Mouse (Mus musculus): ENCODE measurements around the gene Fnip2. TPM values are rescaled to one million over a fixed set of nuclear protein-coding genes. Genes with fewer than 3 reads are reported as not detected.

Fnip2 gene
- total RNA-seq (2014; rRNA removed) (30.3 and 35.7 TPM in 2 replicates), polyA plus RNA-seq (2015; fragmentation: Nextera tagmentation; extraction: Ambion mirVana) (5.2 and 6.9 TPM in 2 replicates)

DNA sequence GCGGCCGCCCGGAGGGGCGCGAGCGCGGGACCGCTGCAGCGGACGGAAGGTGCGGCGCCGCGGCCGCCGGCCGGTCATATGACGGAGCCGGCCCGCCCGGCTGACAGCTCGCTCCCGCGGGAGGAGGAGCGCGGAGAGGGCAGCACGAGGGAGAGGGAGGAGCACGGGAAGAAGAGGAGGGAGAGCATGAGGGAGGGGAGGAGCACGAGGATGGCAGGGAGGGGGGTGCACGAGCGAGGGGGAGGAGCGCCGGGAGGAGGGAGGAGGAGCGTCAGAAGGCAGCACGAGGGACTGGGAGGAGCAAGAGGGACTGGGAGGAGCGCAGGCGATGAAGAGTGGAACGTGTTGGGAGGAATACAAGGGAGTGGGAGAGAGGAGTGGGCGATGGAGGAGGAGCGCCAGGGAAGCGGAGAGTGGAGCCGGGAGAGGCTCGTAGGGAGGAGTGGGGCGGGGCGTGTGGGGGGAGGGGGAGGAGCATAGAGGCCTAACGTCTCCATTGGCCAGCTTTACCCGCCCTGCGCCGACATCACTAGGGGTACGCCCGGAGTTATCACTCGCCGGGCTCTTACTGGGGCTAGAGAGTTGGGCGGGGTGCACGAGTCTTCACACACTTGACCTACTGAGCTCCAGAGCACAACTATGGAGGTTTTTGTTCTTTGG is at the start of gene Fnip2:
Gene Fnip2, minus strand, starts transcription at position 94 of the 660 bp plus-strand sequence.
- ATAC-seq (ENCODE audit: low FRiP score) (peak; percentile 96), DNase-seq (ENCODE audit: low spot score) (peak; percentile 95)
- H3K4me3 ChIP-seq (ENCODE audit: low read depth, low read length) = peak within 1 kb of the TSS; percentile 92
- H3K27ac ChIP-seq (ENCODE audit: low read depth, low read length) = peak within 1 kb of the TSS; percentile 76
- no peaks in the 10 kb centered on the region for H3K4me1 ChIP-seq (ENCODE audit: insufficient read depth, low read length)
- WGBS = under 1% methylated on average over 53 of the region's 55 CpGs
- H3K9ac ChIP-seq (replicated peaks; ENCODE audit: low read length, poor library complexity, severe bottlenecking) = peak within 1 kb of the TSS; percentile 82
- no peaks in the 10 kb centered on the region for H3K36me3 ChIP-seq (ENCODE audit: insufficient read depth, low read length)
- H3K27me3 ChIP-seq (ENCODE audit: insufficient read depth, low read length) = no peaks in the 10 kb centered on the region
- H3K9me3 ChIP-seq (ENCODE audit: low read length) = no peaks in the 10 kb centered on the region
- no peak for TF ChIP-seq CTCF (IDR thresholded peaks at IDR 0.05)
- peak within 1 kb of the TSS; percentile 86 for H3K4me2 ChIP-seq (ENCODE audit: low read depth, low read length, poor library complexity, severe bottlenecking)

GRCm38 (mm10) chr3:79609886-79610285 is 42.3 kb upstream of the Fnip2 start:
- Histone ChIP-seq H3K27ac (ENCODE audit: low read depth, low read length) (no peak overlapping the region), H3K4me1 (ENCODE audit: insufficient read depth, low read length) (no peaks in the 10 kb centered on the region), H3K27me3 (ENCODE audit: insufficient read depth, low read length) (no peaks in the 10 kb centered on the region), H3K36me3 (ENCODE audit: insufficient read depth, low read length) (peaks cover 27% of the 10 kb centered on the region), H3K9me3 (ENCODE audit: low read length) (no peaks in the 10 kb centered on the region), H3K4me3 (ENCODE audit: low read depth, low read length) (no peak overlapping the region), H3K9ac (replicated peaks; ENCODE audit: low read length, poor library complexity, severe bottlenecking) (no peak overlapping the region), H3K4me2 (ENCODE audit: low read depth, low read length, poor library complexity, severe bottlenecking) (no peak overlapping the region)
- ATAC-seq (ENCODE audit: low FRiP score) (no peak), DNase-seq (ENCODE audit: low spot score) (no peak)
- 91% methylated on average over 2 of the region's 2 CpGs for WGBS
- no peak for TF ChIP-seq CTCF (IDR thresholded peaks at IDR 0.05)

GRCm38 (mm10) chr3:79595468-79595867 is 27.9 kb upstream of the Fnip2 start:
- H3K4me3 ChIP-seq (ENCODE audit: low read depth, low read length) = no peak overlapping the region
- no peak overlapping the region for H3K9ac ChIP-seq (replicated peaks; ENCODE audit: low read length, poor library complexity, severe bottlenecking)
- TF ChIP-seq CTCF (IDR thresholded peaks at IDR 0.05) = no peak
- no peaks in the 10 kb centered on the region for H3K9me3 ChIP-seq (ENCODE audit: low read length)
- WGBS = 94% methylated on average over 7 of the region's 7 CpGs
- H3K27me3 ChIP-seq (ENCODE audit: insufficient read depth, low read length) = no peaks in the 10 kb centered on the region
- ATAC-seq (ENCODE audit: low FRiP score) = no peak
- no peak overlapping the region for H3K27ac ChIP-seq (ENCODE audit: low read depth, low read length)
- H3K36me3 ChIP-seq (ENCODE audit: insufficient read depth, low read length) = peaks cover 33% of the 10 kb centered on the region
- DNase-seq (ENCODE audit: low spot score) = no peak
- no peak overlapping the region for H3K4me2 ChIP-seq (ENCODE audit: low read depth, low read length, poor library complexity, severe bottlenecking)
- H3K4me1 ChIP-seq (ENCODE audit: insufficient read depth, low read length) = no peaks in the 10 kb centered on the region

- ATAC-seq (ENCODE audit: low FRiP score) = peak; percentile 4; the same call in 1 of the 2 replicates
- no peak; the same call in 1 of the 2 replicates for TF ChIP-seq CTCF (IDR thresholded peaks at IDR 0.05)
- no peak for DNase-seq (ENCODE audit: low spot score)
- no peaks in the 10 kb centered on the region for H3K9me3 ChIP-seq (ENCODE audit: low read length)
- H3K4me3 ChIP-seq (ENCODE audit: low read depth, low read length) = peak overlapping the region; percentile 85
- no peaks in the 10 kb centered on the region for H3K4me1 ChIP-seq (ENCODE audit: insufficient read depth, low read length)
- peak overlapping the region; percentile 74 for H3K9ac ChIP-seq (replicated peaks; ENCODE audit: low read length, poor library complexity, severe bottlenecking)
- WGBS = 6% methylated on average over 15 of the region's 15 CpGs
- H3K36me3 ChIP-seq (ENCODE audit: insufficient read depth, low read length) = peaks cover 18% of the 10 kb centered on the region; the same call in 1 of the 2 replicates
- H3K4me2 ChIP-seq (ENCODE audit: low read depth, low read length, poor library complexity, severe bottlenecking) = peak overlapping the region; percentile 78
- no peaks in the 10 kb centered on the region for H3K27me3 ChIP-seq (ENCODE audit: insufficient read depth, low read length)
- H3K27ac ChIP-seq (ENCODE audit: low read depth, low read length) = peak overlapping the region; percentile 70; the same call in 1 of the 2 replicates
Observed at GRCm38 (mm10) chr3:79591793-79592471, 24.3 kb upstream of the Fnip2 start.

DNA sequence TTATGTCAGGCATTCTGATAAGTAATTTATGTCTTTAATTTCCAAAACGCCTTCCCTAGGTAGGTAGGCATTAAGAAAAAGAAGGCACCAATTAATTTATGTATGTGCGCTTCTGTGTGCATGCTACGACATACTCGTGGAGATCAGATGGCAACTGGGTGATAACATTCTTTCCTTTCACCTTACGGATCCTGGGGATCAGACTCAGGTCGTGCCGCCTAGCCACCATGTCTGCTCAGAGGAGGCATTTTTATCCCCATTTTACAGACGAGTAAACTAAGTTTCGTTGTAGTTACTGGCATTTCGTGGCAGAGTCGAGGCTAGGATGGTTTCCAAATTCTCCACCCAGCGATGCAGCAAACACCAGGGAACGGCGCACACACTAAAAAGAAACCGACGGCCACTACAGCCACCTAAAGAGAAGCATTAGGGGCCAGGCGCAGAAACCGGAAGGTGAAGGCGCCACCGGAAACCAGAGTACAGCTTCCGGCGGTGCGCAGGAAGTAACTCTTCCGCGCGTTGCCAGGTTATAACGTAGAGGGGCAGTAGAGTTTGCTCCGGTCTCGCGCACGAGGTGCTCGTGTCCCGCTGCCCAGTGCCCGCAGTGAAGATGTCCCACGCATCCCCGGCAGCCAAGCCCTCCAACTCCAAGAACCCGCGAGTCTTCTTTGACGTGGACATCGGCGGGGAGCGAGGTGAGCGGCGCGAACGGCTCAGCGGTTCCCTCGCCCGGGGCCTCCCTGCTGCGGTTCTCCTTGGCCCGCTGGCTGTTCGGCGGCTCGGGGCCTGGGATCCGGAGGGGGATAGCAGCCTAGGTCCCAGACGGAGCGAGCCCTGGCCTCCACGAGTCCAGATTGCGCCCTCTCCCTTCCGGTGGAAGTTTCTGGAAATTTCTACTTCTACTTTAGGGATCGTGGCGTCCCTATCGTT is 23.5 kb upstream of the Fnip2 start, which contains the start of gene Ppid:
Gene Ppid, plus strand, starts transcription at position 480 of the 930 bp plus-strand sequence.
- DNase-seq (ENCODE audit: low spot score) (peak; percentile 93), ATAC-seq (ENCODE audit: low FRiP score) (peak; percentile 87)
- H3K9ac ChIP-seq (replicated peaks; ENCODE audit: low read length, poor library complexity, severe bottlenecking) = peak within 1 kb of the TSS; percentile 74
- no peaks in the 10 kb centered on the region for H3K4me1 ChIP-seq (ENCODE audit: insufficient read depth, low read length)
- H3K36me3 ChIP-seq (ENCODE audit: insufficient read depth, low read length) = peaks cover 11% of the 10 kb centered on the region; the same call in 1 of the 2 replicates
- no peaks in the 10 kb centered on the region for H3K27me3 ChIP-seq (ENCODE audit: insufficient read depth, low read length)
- peak; percentile 26 for TF ChIP-seq CTCF (IDR thresholded peaks at IDR 0.05)
- H3K27ac ChIP-seq (ENCODE audit: low read depth, low read length) = peak within 1 kb of the TSS; percentile 70; the same call in 1 of the 2 replicates
- H3K4me2 ChIP-seq (ENCODE audit: low read depth, low read length, poor library complexity, severe bottlenecking) = peak within 1 kb of the TSS; percentile 78
- peak within 1 kb of the TSS; percentile 85 for H3K4me3 ChIP-seq (ENCODE audit: low read depth, low read length)
- no peaks in the 10 kb centered on the region for H3K9me3 ChIP-seq (ENCODE audit: low read length)
- WGBS = 4% methylated on average over 63 of the region's 63 CpGs

Measured in midbrain, postnatal 0 days (tissue).